Mouse (Mus musculus) T-cell, adult 2 months (primary cell): ENCODE data around the gene Cmtr1.

Source experiments
- DNase-seq: peaks from one replicate; pipeline ENCODE4 v3.0.0; 2022; ENCODE audit warnings: low spot score

Gene Cmtr1

DNA sequence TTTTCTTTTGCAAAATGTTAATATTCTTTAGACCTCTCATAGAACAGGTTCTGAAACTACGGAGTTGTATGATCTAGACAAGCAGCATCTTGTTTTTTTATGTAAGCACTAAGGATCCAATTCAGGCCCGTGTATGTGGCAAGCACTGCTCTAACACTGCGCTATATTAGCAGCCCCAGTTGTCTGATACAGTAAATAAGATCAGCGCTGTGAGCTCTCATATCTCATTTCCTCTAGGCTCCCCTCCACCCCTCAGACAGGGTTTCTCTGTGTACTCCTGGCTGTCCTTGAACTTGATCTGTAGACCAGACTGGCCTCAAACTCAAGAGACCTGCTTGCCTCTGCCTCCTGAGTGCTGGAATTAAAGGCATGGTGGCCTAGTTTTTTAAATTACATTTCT is 8.6 kb downstream of the Cmtr1 start:
- no peak for DNase-seq

DNA sequence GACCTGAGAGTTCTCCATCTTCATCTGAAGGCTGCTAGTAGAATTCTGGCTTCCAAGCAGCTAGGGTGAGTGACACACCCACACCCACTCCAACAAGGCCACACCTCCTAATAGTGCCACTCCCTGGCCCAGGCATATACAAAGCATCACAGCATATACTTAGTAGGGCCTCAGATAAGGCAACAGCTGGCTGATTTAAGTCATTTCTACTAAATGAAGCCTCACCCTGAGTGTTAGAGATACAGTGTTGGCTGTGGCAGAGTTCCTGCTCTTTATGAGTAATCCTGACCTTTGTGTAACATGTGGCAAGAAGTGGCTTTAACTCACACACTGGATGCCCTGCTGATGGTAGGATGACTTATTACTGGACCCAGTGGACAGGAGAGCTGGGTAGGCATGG is 9.5 kb downstream of the Cmtr1 start:
- no peak for DNase-seq

DNA sequence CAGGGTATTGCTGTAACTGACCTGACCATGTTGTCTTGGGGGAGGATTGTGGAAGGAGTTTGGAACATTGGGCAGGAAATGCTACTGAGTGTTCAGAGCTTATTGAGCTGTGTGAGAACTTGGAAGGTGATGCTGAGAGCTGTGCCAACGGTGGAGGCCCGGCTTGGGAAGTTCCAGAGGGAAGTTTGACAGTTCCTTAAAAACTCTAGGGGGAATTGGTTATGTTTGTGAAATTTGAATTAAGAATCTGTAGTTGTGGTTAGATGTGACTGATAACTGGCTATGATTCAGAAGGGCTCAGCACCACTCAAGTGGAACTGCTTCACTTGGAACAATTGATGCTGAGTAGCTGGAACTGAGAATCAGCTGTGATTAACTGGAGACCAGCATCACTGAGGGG is 10.6 kb downstream of the Cmtr1 start:
- DNase-seq = no peak

DNA sequence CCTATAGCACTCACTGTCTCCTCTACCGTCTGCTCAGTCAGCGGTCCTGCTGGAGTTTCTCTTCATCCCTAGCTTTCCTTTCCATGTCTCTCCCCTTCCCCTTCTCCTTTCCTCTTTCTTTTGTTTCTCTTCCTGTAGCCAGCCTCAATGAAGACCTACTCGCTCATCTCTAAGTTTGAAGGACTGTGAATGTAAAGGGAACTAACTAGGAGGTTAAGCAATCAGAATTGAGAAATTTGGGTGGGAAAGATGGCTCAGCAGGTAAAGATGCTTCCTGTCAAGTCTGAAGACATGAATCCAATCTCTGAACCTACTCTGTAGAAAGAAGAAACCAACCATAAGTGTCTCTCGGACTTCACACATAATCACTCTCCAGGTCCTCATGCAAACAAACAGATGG is 12.9 kb downstream of the Cmtr1 start:
- no peak for DNase-seq

DNA sequence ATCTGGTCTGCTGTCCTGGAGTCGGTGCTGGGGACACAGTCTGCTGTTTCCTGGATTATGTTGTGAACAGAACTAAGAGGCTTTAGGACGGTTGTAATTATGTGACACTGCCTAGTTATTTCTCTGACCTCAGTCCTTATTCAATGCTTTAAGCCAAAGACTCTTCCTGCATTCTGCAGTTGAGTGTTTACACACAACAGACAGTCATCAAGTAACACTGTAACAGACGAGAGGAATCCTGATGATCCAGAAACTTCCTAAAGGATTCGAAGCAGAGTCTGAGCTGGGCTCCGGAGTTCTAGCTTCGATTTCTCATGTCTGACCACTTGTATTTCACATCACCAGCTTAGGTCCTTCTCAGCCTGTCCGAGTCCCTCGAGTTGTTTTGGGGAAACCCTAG is 18.1 kb downstream of the Cmtr1 start:
- no peak for DNase-seq

DNA sequence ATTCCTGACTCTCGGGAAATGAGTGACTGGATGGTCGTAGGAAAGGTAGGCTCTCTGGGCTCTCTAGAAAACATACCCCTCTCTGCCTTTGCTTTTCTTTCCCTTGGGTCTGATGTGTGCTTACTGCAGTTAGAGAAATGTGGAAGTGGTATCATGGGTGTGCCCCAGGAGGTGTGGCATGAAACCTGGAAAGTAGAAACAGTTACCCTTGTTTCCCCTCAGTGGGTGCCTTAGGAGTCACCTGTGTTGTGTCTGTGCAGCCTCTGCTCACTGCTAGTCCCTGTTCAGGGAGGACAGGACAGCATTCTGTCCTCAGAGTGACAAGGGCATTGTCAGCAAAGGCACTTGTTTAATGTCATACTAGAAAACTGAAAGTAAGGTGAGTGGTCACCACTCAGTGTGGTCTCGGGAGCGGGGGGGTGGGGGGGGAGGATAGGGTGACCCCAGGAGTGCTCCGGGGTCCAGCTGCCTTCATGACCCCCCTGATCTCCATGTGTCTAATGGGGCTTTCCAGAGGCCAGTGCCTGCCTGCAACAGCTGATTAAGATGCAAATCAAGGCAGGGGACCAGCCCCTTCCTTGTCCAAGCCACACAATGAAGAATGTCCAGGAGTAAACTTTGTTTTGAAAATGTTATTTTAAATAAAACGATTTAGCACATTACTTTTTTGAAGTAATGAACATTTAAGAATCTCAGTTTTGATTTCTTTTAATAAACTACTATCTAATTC is 18.8 kb downstream of the Cmtr1 start:
- no peak for DNase-seq

DNA sequence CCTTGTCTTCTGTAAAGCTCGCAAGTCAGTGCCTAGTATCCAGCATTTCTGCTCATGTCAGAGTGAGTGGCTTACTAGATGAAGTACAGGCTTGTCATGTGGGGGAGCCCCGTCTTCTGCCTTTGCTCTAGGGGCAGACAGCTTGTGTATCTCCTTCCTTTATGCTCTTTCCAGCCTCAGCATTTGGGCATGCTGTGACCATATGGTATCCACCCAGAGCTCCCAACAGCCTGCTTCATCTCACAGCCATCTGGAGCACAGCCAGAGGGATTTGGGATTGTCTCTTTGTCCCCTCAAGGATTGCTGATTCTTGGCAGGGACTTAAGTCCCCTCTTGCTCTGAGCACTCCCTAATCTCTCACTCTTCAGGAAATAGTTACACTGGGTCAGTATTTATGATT is 19.8 kb downstream of the Cmtr1 start:
- DNase-seq = no peak

DNA sequence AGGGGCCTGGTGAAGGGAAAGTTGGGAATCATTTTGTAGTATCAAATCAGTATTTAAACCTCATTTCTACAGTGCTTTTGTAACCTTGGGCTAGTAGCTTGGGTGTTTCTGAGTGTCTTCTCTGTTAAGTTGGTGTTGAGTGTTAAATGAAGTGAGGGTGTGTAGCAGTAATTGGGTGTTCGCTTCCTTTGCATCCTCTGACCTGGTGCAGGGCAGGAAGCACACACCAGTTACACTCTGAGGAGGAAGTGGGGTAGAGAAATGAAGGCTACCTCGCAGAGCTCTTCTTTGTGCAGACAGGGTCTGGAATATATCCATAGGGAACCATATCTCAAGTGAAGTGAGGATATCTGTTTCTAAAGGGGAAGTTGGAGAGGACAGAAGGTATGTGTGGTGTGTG is 20.5 kb downstream of the Cmtr1 start:
- DNase-seq = no peak

DNA sequence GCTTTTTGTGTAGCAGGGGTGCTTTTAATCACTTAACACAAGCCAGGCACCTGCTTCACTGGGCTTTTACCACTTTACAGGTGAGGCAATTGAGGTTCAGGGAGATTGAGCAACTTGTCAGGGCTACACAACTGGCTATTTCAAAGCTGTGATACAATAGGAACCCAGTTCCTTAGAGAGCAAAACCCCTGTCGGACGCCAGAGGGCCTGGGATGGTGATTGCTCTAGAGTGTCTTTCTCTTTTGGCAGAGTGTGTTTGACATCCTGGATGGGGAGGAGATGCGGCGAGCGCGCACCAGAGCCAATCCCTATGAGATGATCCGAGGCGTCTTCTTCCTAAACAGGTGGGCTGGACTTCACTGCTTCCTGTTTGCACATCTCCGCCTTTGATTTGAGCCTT is 21.3 kb downstream of the Cmtr1 start:
- no peak for DNase-seq

DNA sequence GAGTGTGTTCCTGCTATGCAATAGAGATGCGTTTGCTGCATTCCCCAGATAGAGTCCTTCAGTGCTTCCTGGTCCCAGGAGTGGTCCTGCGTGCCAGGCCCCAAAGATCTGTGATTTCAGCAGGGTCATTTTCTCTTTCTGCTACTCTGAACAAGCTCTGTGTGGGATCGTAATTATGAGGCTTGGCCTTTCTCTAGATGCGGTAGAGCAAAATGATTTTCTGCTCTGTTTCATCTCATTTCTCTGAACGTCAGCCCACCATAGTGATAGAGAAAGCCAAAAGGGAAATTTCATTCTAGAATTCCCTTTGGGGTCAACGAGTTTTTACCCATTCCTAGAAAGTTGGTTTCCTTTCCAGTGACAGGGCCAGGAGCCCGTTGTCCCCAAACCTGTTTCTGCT is 21.9 kb downstream of the Cmtr1 start:
- no peak for DNase-seq

DNA sequence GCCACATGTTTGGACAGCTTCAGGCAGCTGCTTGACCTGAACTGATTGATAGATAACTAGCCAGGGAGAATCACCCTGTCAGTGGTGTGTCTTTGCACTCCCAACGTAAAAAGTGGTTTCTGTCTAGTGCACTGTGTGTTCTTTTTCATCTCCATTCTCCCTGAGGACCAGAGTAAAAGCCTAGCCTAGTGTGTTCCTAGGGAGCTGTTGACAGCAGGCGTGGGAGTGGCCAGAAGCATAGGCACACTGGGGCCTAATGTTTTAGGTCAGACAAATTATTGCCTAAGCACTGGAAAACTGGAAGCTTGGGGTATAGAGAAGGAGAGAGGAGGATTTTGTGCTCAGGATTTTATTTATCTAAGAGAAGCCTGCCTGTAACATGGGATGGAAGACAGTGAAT is 22.7 kb downstream of the Cmtr1 start:
- no peak for DNase-seq

DNA sequence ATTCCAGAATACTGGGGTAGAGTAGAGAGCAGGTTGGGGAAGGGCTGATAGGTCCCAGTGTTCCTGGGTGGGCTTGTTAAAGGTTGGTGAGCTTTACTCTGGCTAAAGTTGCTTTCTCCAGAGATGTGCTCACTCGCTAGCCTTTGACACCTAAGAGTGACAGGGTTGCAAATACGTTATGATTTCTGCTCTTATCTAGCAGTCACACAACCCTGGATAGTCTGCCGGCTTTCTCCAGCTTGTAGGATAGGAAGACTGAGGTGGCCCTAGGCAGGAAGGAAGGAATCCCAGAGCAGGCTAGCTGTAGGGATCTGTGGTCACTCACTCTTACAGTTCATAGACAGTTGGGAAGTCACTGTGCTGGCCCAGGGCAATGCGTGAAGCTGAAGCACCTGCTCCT is 23.9 kb downstream of the Cmtr1 start:
- DNase-seq = no peak

DNA sequence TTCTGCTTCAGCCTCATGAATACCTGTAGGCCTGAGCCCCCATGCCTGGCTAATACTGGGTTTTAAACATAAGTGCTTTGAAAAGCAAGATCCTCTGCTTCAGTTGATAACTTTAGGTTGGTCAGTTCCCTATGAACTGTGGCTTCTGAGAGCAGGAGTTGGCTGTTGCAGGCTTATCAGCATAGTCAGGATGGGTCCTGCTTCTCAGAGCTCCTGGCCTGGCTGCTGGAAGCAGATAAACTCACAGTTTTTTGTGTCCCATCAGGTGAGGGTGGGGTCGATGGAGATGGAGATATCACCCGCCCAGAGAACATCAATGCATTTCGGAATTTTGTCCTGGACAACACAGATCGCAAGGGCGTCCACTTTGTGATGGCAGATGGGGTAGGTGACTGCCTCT is 26.4 kb downstream of the Cmtr1 start:
- no peak for DNase-seq

DNA sequence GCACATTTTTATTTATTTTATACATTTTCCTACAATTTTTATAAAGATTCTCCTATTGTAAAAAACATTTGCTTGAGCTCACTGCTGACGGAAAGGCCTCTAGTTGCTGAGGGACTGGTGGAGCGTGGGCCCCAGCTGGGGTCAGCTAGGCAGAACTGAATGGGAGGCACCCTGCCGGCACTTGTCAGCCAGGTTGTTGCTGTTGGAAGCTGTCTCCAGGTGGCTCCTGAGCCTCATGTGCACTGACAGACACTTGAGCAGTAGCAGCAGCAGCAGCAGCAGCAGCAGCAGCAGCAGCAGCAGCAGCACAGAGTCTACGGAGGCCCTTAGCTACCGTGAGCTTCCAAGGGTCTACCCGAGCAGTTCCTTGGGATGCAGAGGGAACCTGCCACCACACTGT is 27.0 kb downstream of the Cmtr1 start:
- DNase-seq = no peak

DNA sequence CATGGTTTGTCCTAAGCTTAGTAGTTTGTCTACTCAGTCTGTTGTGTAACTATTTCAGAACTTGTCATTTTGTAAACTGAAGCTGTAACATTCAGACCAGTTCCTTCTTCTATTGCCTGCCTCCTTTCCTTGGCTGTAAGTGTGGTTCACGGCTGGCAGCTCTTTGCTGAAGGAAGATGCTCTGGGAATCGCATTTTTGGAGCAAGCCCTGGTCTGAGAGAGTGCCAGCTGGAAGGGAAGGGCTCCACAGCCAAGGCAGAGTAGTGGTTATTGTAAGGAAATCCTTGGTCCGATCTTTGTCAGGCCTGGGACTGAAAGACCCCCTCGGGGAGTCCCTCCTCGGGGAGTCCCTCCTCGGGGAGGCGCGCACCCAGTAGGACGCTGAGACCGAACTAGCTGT is 28.2 kb downstream of the Cmtr1 start:
- no peak for DNase-seq

DNA sequence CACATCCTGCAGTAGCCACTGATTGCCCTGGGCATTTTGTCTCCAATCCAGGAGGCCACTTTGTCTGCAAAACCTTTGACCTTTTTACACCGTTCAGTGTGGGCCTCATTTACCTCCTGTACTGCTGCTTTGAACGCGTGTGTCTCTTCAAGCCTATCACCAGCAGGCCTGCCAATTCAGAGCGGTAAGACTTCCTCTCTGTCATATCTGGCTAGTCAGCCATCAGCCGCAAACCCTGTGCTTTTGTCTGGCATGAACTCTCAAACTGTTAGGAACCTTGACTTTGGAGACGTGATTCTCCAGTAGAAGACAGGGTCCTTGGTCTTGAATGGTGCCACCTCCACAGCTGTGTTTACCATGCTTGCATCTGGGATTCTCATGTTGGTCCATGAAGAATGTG is 29.9 kb downstream of the Cmtr1 start:
- DNase-seq = no peak

DNA sequence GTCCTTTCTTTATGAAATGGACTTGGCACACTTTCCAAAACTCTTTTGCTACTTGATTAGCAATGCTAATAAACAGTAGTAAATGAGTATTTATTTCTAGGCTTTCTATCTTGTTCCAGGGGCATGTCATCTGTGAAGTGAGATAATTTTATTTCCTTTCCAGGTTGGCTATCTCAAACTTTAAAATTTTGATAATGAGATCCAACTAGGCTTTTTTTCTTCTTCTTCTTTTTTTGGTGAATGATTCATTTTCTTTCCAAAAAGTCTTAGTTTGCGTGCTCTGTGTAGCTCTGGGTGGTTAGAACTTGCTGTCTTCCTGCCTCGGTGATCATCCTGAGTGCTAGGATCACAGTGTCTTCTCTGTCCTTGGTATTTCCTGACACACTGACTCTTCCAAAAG is 32.4 kb downstream of the Cmtr1 start:
- no peak for DNase-seq

DNA sequence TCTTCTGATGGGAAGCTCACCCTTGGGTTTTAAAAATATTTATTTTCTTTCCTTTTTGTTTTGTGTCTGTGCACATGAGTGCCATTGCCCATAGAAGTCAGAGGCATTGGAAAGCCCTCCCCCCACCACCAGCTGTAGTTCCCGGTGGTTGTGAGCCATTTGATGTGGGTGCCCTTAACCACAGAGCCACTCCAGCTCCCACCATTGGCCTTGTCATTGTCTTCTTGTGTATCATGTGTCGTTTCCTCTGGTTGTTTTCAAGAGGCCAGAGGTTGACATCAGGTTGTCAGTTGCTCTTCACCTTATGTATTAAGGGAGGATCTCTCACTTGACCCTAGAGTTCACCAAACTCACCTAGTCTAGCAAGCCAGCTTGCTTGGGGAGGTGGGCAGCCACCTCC is 33.2 kb downstream of the Cmtr1 start:
- DNase-seq = peak; percentile 62

DNA sequence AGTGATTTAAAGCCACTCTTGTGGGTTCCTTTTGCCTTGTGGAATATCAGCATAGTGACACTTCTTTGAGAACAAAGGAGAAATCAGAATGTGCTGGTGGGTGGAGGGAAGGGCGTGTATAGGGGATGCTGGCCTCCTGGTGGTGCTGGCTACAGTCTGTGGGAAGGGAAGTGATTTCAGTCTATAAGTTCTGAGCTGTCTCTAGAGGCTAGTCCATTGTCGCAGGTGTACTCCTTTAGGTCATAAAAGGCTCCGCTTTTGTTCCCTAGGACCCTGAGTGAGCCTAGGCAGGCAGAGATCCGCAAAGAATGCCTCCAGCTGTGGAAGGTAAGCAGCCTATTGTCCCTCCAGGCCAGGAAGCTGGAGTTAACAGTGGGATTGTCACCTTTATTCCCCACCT is 34.1 kb downstream of the Cmtr1 start:
- no peak for DNase-seq

DNA sequence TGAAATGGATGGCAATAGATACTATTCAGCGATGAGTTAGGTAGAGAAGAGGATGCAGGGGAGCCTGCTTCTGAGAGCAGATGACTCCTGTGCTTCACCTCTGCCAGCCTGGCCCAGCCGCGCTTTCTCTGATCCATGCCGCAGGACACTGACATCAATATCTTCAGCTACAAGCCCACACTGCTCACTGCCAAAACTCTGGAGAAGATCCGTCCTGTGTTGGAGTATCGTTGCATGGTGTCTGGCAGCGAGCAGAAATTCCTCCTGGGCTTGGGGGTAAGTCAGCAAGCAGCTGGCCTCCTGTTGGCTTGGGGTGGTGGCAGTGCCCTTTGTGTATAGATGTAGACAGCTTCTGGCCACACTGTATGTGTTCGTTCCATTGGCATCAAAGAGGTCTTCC is 36.5 kb downstream of the Cmtr1 start:
- no peak for DNase-seq

DNA sequence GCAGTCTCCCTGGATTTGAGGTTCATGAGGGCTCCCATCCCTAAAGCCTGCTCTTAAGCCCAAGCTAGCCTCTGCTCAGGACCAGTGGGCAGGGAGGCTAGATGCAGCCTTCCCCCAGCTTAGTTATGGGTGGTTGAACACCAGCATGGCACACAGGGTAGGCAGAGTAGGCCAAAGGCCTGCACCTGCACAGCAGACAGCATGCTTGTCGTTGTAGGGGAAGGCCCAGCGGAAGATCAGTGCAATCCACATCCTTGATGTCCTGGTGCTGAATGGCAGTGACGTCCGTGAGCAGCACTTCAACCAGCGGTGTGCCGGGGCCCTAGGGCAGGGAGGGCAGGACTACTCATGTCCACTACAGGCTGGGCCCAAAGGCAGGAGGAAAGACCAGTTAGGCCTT is 38.0 kb downstream of the Cmtr1 start:
- no peak for DNase-seq

DNA sequence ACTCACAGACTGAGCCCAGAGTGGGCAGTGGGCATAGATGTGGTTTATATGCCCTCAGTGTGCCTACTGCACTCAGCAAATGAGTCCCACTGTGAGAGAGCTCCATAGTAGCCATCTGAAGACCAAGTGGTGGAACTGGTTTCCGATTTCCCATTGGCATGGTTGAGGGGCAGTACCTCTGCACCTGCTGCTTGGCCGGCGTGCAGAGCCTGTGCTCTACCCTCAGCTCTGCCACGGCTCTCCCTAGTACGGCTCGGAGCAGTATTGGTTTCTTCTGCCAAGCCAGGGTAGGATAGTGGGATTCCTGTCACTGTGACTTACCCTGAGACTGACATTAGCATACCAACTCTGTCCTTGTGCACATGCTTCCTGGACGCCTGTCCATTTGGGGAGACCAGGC is 40.2 kb downstream of the Cmtr1 start:
- no peak for DNase-seq

DNA sequence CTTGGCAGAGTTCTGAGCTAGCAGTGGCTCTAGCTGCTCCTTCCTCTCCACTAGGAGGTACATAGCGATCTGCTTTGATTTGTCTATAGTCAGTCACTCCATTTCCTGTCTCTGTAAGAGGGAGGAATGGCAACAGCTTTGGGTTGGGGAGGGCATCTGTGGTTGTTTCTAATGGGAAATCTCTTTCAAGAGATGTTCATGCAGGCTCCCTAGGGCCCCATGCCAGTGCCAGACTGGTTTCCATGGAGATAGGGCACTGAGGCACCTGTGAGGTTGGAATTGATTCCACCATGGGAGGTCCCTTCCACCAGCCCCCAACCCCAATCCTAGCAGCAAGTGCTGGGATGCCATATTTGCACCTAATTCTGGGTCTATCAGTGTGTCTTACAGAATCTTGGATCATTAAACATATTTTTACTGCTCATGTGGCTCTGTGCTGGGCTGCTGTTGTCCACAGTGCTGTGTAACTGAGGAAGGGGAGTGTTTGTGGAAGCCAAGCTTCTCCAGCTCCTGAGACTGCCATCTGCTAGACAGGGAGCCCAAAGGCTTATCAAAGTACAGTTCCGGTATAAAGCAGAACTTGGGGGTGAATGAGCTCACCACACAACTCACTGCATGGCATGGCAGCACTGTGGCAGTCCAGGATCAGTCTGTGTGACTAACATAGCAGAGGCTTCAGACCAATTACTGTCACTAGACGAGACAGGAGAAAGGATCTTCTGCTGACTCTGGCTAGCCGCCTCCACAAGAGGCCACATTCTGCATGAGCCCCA is 42.7 kb downstream of the Cmtr1 start:
- no peak for DNase-seq

DNA sequence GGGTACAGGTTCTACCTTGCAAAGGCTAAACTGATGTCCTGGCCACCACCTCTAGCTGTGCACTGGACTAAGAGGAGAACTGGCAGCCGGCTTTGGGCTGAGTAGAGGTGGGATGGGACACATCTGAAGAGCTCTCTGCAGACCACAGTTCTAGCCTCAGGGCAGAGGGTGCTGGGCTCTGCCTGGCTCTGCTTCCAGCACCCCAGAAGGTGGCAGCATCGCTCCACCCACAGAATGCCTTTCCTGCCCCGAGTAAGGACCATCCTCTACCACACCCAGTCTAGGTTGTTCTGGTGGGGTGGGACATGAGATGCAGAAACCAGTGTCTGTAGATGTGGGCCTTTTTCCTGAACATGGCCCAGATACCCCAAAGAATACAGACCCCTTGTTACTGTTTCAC is 44.4 kb downstream of the Cmtr1 start:
- DNase-seq = peak; percentile 49
